Comparison of ENCODE assay signal across 22 mouse cellular contexts in the genomic region with DNA sequence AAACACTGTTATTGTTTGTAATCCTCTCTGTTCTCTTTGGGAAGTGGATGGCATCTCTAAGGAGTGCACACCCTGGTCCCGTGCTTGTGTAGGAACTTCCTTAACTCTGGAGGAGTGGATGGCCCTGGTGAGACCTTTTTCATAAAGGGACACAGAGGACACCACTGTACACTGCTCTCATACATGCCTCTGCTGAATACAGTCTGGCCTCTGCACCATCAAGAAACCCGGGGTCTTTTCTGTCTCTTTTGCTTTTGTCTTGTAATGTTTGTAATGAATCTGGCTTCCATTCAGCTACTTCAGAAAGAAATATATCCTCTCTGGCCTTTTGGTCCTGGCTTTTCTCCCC.
DNase-seq lines count a peak whose midpoint lies in the region; ATAC-seq lines count a peak whose summit lies in the region.
"Had no signal": no experiment of that assay in that cellular context is flagged by ENCODE, and none has a peak within 500 bp of the region (broad histone marks: within the 10 kb centered on the region; RNA-seq: fewer than 3 reads in every experiment).

No protein-coding gene starts in this region.

- no peak for ATAC-seq in forebrain, embryonic 12.5 days (ENCODE audit: low FRiP score)
- ATAC-seq in kidney, embryonic 15.5 days (replicated peaks; ENCODE audit: low FRiP score): no peak
- ATAC-seq in forebrain, embryonic 14.5 days: no peak
- peak; percentile 64 for ATAC-seq in midbrain, embryonic 13.5 days
- ATAC-seq: CD4-positive, CD25-positive, alpha-beta regulatory T cell, adult 4 months; Patski had no signal

- H3K36me3 ChIP-seq in forebrain, embryonic 10.5 days (replicated peaks): no peaks in the 10 kb centered on the region
- H3K36me3 ChIP-seq in forebrain, embryonic 12.5 days (replicated peaks): no peaks in the 10 kb centered on the region
- no peaks in the 10 kb centered on the region for H3K36me3 ChIP-seq in kidney, embryonic 15.5 days
- no peaks in the 10 kb centered on the region for H3K36me3 ChIP-seq in forebrain, embryonic 14.5 days (ENCODE audit: control insufficient read depth, insufficient read depth, low read length)
- no peaks in the 10 kb centered on the region for H3K36me3 ChIP-seq in midbrain, embryonic 13.5 days
- H3K36me3 ChIP-seq: heart, embryonic 10.5 days; hindbrain, embryonic 12.5 days; limb, embryonic 15.5 days had no signal

- DNase-seq in forebrain, embryonic 10.5 days (ENCODE audit: extremely low spot score, low spot score): no peak
- DNase-seq in kidney, postnatal 36 days: no peak
- DNase-seq in forebrain, embryonic 14.5 days (ENCODE audit: low spot score): no peak
- no peak for DNase-seq in embryo, embryonic 11 days
- DNase-seq in urinary bladder, postnatal 4 days (ENCODE audit: low spot score in 2 of 2): no peak
- DNase-seq: adrenal gland, adult 8-10 months; cerebellum, adult 8-10 months; gastrocnemius, postnatal 36 days; kidney, adult 2 months; layer of hippocampus, postnatal 36 days; lung, postnatal 10 days; right cerebral cortex, postnatal 25 days; thymus, postnatal 4 days had no signal

- H3K9me3 ChIP-seq in forebrain, embryonic 10.5 days: no peaks in the 10 kb centered on the region
- no peaks in the 10 kb centered on the region for H3K9me3 ChIP-seq in forebrain, embryonic 12.5 days
- no peaks in the 10 kb centered on the region for H3K9me3 ChIP-seq in kidney, embryonic 15.5 days (replicated peaks)
- H3K9me3 ChIP-seq in forebrain, embryonic 14.5 days (replicated peaks; ENCODE audit: control insufficient read depth, low read length): no peaks in the 10 kb centered on the region
- no peaks in the 10 kb centered on the region for H3K9me3 ChIP-seq in midbrain, embryonic 13.5 days
- H3K9me3 ChIP-seq: heart, embryonic 10.5 days; hindbrain, embryonic 12.5 days; limb, embryonic 15.5 days had no signal

- H3K4me1 ChIP-seq in forebrain, embryonic 10.5 days: peaks cover 55% of the 10 kb centered on the region
- peaks cover 28% of the 10 kb centered on the region for H3K4me1 ChIP-seq in forebrain, embryonic 12.5 days
- peaks cover 35% of the 10 kb centered on the region for H3K4me1 ChIP-seq in kidney, embryonic 15.5 days
- peaks cover 15% of the 10 kb centered on the region for H3K4me1 ChIP-seq in forebrain, embryonic 14.5 days (ENCODE audit: control insufficient read depth, insufficient read depth, low read length)
- H3K4me1 ChIP-seq in midbrain, embryonic 13.5 days (replicated peaks): peaks cover 17% of the 10 kb centered on the region

- no peak overlapping the region for H3K9ac ChIP-seq in forebrain, embryonic 12.5 days
- H3K9ac ChIP-seq in kidney, embryonic 15.5 days: no peak overlapping the region
- no peak overlapping the region for H3K9ac ChIP-seq in forebrain, embryonic 14.5 days (ENCODE audit: low read length)
- no peak overlapping the region for H3K9ac ChIP-seq in midbrain, embryonic 13.5 days (replicated peaks)
- H3K9ac ChIP-seq: hindbrain, embryonic 12.5 days; limb, embryonic 15.5 days had no signal

- H3K27me3 ChIP-seq in forebrain, embryonic 10.5 days (ENCODE audit: poor library complexity, severe bottlenecking): no peaks in the 10 kb centered on the region
- no peaks in the 10 kb centered on the region; the same call in 1 of the 2 replicates for H3K27me3 ChIP-seq in forebrain, embryonic 12.5 days
- H3K27me3 ChIP-seq in kidney, embryonic 15.5 days: no peaks in the 10 kb centered on the region
- H3K27me3 ChIP-seq in forebrain, embryonic 14.5 days (replicated peaks; ENCODE audit: control insufficient read depth, insufficient read depth, low read length): no peaks in the 10 kb centered on the region
- H3K27me3 ChIP-seq in midbrain, embryonic 13.5 days: no peaks in the 10 kb centered on the region
- H3K27me3 ChIP-seq: hindbrain, embryonic 12.5 days; limb, embryonic 15.5 days had no signal

- peak overlapping the region; percentile 46 for H3K27ac ChIP-seq in forebrain, embryonic 10.5 days
- H3K27ac ChIP-seq in forebrain, embryonic 12.5 days: no peak overlapping the region
- H3K27ac ChIP-seq in kidney, embryonic 15.5 days: peak overlapping the region; percentile 51; the same call in 1 of the 2 replicates
- 0 out of 2 replicates have a peak overlapping the region, but pooled peaks have one; percentile 3 for H3K27ac ChIP-seq in forebrain, embryonic 14.5 days (ENCODE audit: low read depth, low read length)
- no peak overlapping the region; the same call in 1 of the 2 replicates for H3K27ac ChIP-seq in midbrain, embryonic 13.5 days
- H3K27ac ChIP-seq: heart, embryonic 10.5 days; hindbrain, embryonic 12.5 days; limb, embryonic 15.5 days had no signal

- no peak overlapping the region for H3K4me3 ChIP-seq in forebrain, embryonic 10.5 days
- no peak overlapping the region for H3K4me3 ChIP-seq in forebrain, embryonic 12.5 days (replicated peaks)
- H3K4me3 ChIP-seq in kidney, embryonic 15.5 days (replicated peaks): no peak overlapping the region
- no peak overlapping the region for H3K4me3 ChIP-seq in forebrain, embryonic 14.5 days (ENCODE audit: low read depth, low read length)
- no peak overlapping the region for H3K4me3 ChIP-seq in midbrain, embryonic 13.5 days (replicated peaks)
- H3K4me3 ChIP-seq: erythroblast, embryonic 14.5 days; heart, embryonic 10.5 days; hindbrain, embryonic 12.5 days; limb, embryonic 15.5 days had no signal

- 57% methylated on average over 2 of the region's 2 CpGs for whole genome bisulfite sequencing in forebrain, embryonic 10.5 days
- 37% methylated on average over 2 of the region's 2 CpGs for WGBS in forebrain, embryonic 12.5 days
- WGBS in kidney, embryonic 15.5 days: 33% methylated on average over 2 of the region's 2 CpGs
- 37% methylated on average over 2 of the region's 2 CpGs for WGBS in forebrain, embryonic 14.5 days
- WGBS in midbrain, embryonic 13.5 days: 47% methylated on average over 2 of the region's 2 CpGs

- no peak overlapping the region for H3K4me2 ChIP-seq in forebrain, embryonic 12.5 days
- no peak overlapping the region for H3K4me2 ChIP-seq in kidney, embryonic 15.5 days
- no peak overlapping the region for H3K4me2 ChIP-seq in forebrain, embryonic 14.5 days (ENCODE audit: low read length)
- H3K4me2 ChIP-seq in midbrain, embryonic 13.5 days (replicated peaks): no peak overlapping the region
- H3K4me2 ChIP-seq: hindbrain, embryonic 12.5 days; limb, embryonic 15.5 days had no signal

Comparison
In these comparisons a context has a peak if more than half of its experiments do, and no peak if none do; other contexts are left out.
1. H3K27ac ChIP-seq: peak in forebrain, embryonic 10.5 days (single experiment), kidney, embryonic 15.5 days (single experiment) and forebrain, embryonic 14.5 days (single experiment); none in forebrain, embryonic 12.5 days (single experiment) and midbrain, embryonic 13.5 days (single experiment).